Mouse (Mus musculus): ENCODE results near the gene Galnt2.

DNA sequence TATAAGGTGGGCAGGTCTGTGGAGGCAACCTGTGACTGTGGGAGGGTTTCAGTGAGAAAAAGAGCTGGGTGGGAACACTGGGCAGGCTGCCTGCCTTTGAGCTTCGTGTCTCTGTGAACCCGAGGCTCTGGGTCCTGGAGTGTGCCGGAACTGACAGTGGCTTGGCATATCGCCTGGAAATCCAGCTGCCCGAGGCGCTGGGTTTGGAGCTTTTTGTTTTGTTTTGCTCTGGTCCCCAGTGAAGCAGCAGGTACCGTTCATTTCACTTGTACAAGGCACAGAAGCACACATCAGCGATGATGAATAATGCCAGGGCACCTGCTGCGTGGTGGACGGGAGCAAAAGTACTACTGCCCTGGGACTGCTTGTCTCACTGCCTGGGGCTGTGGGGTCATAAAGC is 26.2 kb downstream of the Galnt2 start:
- TF ChIP-seq POLR2A (IDR thresholded peaks at IDR 0.05; ENCODE audit: borderline replicate concordance, extremely low read depth, low read depth, low read length) (no peak), CTCF (IDR thresholded peaks at IDR 0.05; ENCODE audit: insufficient read depth, low read length) (no peak)
